Mouse (Mus musculus) hindbrain, embryonic 12.5 days (tissue): ENCODE data around the gene Tal1. TPM values are rescaled to one million over a fixed set of nuclear protein-coding genes. Genes with fewer than 3 reads are reported as not detected.

Experiments used
- ATAC-seq: fragments of 200-750 bp; cut with Nextera tagmentation; 2 replicates; pipeline ENCODE4 v1.8.0; 2017; ENCODE audit warnings: moderate TSS enrichment; ENCODE audit not compliant: low FRiP score
- H3K27ac ChIP-seq: fragments of 300-500 bp; sonication (generic); 2 replicates; pipeline ENCODE4 v1.5.1; 2016; ENCODE audit warnings: mild to moderate bottlenecking
- H3K27me3 ChIP-seq: fragments of 300-500 bp; sonication (generic); 2 replicates; pipeline ENCODE4 v1.6.1; 2016; ENCODE audit warnings: mild to moderate bottlenecking
- H3K36me3 ChIP-seq: fragments of 300-500 bp; sonication (generic); 2 replicates; pipeline ENCODE4 v1.6.1; 2016; ENCODE audit warnings: mild to moderate bottlenecking
- H3K4me1 ChIP-seq: fragments of 300-500 bp; sonication (generic); 2 replicates; pipeline ENCODE4 v1.6.1; 2016
- H3K4me2 ChIP-seq: fragments of 300-500 bp; sonication (generic); replicated peaks from 2 replicates; pipeline ENCODE4 v1.6.1; 2016; ENCODE audit warnings: mild to moderate bottlenecking
- H3K4me3 ChIP-seq: fragments of 300-500 bp; sonication (generic); 2 replicates; pipeline ENCODE4 v1.5.1; 2016; ENCODE audit warnings: mild to moderate bottlenecking
- H3K9ac ChIP-seq: fragments of 300-500 bp; sonication (generic); 2 replicates; pipeline ENCODE4 v1.6.1; 2016; ENCODE audit warnings: mild to moderate bottlenecking, moderate library complexity
- H3K9me3 ChIP-seq: fragments of 300-500 bp; sonication (generic); replicated peaks from 2 replicates; pipeline ENCODE4 v1.6.1; 2016; ENCODE audit warnings: mild to moderate bottlenecking
- WGBS: fragments of 180-500 bp; shearing (Covaris S2); methylation state at CpG from one replicate; pipeline ENCODE4 v1.1.7; 2016; 5-methylcytosine and 5-hydroxymethylcytosine counted together
- polyA plus RNA-seq: library from polyadenylated mRNA; unstranded; fragments of >200 nt; fragmentation: Nextera tagmentation; extraction: Ambion mirVana; gene quantifications from 2 replicates; pipeline ENCODE4 v1.2.1, GENCODE M21; 2016

Gene Tal1
- polyA plus RNA-seq, 1 experiment from 2014 or later: 6.0 TPM

- 54% methylated on average over 3 of the region's 3 CpGs for WGBS
- ATAC-seq: no peak
- Histone ChIP-seq H3K9me3 (no peaks in the 10 kb centered on the region), H3K27ac (no peak overlapping the region), H3K36me3 (no peaks in the 10 kb centered on the region), H3K27me3 (peaks cover 10% of the 10 kb centered on the region; the same call in 1 of the 2 replicates), H3K9ac (no peak overlapping the region), H3K4me2 (no peak overlapping the region), H3K4me1 (peaks cover 20% of the 10 kb centered on the region), H3K4me3 (no peak overlapping the region)
Measured at GRCm38 (mm10) chr4:115075204-115075915, 19.1 kb downstream of the Tal1 start.

DNA sequence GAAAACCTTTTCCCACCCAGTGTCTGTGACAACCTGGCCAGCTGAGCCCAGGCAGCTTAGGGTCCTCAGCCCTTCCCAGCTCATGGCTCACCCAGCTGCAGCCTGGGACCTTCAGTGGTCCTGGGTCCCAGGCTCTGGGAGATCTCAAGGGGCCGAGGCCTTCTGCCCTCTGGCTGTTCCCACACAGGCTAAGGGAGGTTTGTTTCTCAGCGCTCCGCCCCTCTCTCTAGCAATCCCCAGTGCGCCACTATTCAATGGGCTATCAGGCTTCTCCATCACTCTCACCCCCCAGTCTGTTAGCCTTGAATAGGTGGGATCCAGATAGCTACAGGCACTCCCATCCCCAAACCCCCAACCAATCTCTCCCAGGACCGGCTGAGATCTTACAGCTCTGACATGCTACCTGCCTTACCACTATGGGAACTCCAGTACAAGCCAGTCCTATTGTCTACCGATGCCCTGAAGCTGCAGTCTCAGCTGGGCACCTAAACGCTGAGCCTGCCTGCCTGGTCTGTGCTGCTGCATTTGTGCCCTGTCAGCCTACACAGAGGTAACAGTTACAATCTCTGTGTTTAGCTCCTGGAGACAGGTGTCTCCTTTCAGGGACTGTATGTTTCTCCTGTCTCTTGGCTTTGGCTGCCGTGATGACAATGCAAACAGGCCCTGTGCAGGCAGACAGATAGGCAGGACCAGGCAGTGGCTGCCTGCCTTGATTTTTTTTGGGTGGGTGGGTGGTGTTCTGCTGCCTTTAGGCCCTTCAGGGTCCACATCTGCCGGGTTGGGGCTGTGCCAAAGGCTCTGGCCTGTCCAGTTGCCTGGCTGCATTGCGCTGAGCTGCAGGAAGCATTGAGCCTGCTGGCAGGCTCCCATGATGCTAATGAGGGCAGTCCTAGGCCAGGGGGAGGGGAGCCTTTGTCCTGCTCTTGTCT, 22.9 kb downstream of the Tal1 start:
- ATAC-seq: peak; percentile 93
- peaks cover 26% of the 10 kb centered on the region; the same call in 1 of the 2 replicates for H3K27me3 ChIP-seq
- no peaks in the 10 kb centered on the region for H3K9me3 ChIP-seq
- H3K4me1 ChIP-seq: peaks cover 20% of the 10 kb centered on the region
- H3K27ac ChIP-seq: peak overlapping the region; percentile 80
- H3K4me3 ChIP-seq: no peak overlapping the region
- no peak overlapping the region; the same call in 1 of the 2 replicates for H3K4me2 ChIP-seq
- no peaks in the 10 kb centered on the region for H3K36me3 ChIP-seq
- WGBS: 16% methylated on average over 10 of the region's 10 CpGs
- H3K9ac ChIP-seq: peak overlapping the region; percentile 40; the same call in 1 of the 2 replicates

DNA sequence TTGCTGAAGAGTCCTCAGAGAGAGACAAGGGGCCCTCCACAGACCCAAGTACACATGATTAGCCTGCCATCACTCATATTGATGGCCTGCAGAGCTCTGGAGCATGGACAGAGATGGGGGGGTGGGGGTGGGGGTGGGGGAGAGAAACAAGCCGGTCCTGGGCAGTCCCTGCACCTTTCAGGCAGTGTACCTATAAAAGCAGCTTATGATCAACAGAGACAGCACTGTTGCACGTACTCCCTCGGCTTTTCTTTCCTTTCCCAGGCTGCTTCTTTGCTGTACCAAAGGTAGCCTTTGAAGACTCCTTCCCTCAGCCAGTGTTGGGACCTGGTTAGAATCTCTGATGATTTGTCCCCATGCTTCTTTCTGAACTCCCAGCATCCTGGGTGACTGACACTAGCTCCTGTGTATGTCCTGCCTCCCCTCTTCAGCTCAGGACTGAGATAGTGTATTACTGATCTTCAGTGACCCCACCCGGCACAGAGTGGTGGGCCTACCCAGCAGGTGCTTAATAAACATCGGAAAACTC, 23.7 kb downstream of the Tal1 start:
- no peak overlapping the region for H3K4me3 ChIP-seq
- no peak overlapping the region for H3K9ac ChIP-seq
- no peaks in the 10 kb centered on the region for H3K9me3 ChIP-seq
- ATAC-seq: peak; percentile 15
- no peaks in the 10 kb centered on the region for H3K36me3 ChIP-seq
- WGBS: 5% methylated on average over 5 of the region's 5 CpGs
- no peak overlapping the region for H3K27ac ChIP-seq
- peaks cover 28% of the 10 kb centered on the region; the same call in 1 of the 2 replicates for H3K27me3 ChIP-seq
- H3K4me1 ChIP-seq: peaks cover 20% of the 10 kb centered on the region
- H3K4me2 ChIP-seq: 0 out of 2 replicates have a peak overlapping the region, but pooled peaks have one; percentile 2

DNA sequence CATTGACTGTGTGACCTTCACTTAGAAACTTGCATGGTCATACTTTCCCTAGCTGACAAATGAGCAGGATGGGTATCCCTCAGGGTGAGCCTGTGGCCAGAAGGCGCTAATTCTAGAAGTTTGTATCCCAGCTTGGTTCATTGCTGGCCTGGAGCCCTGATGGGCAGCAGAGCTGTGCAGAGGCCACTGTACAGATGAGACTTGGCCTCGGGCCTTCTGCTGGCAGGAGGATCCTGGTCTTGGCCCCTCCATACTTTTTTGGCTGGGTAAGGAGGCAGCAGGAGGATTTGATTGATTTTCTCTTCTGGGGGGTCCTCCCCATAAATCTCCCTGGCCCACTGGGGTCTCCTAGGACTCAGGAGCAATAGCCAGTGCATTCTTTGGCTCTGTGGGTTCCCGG, 26.8 kb downstream of the Tal1 start:
- no peak overlapping the region for H3K4me2 ChIP-seq
- 73% methylated on average over 3 of the region's 3 CpGs for WGBS
- no peak overlapping the region for H3K4me3 ChIP-seq
- no peak overlapping the region for H3K27ac ChIP-seq
- peaks cover 20% of the 10 kb centered on the region for H3K4me1 ChIP-seq
- H3K27me3 ChIP-seq: peaks cover 42% of the 10 kb centered on the region
- H3K36me3 ChIP-seq: no peaks in the 10 kb centered on the region
- H3K9ac ChIP-seq: no peak overlapping the region
- no peak for ATAC-seq
- no peaks in the 10 kb centered on the region for H3K9me3 ChIP-seq

DNA sequence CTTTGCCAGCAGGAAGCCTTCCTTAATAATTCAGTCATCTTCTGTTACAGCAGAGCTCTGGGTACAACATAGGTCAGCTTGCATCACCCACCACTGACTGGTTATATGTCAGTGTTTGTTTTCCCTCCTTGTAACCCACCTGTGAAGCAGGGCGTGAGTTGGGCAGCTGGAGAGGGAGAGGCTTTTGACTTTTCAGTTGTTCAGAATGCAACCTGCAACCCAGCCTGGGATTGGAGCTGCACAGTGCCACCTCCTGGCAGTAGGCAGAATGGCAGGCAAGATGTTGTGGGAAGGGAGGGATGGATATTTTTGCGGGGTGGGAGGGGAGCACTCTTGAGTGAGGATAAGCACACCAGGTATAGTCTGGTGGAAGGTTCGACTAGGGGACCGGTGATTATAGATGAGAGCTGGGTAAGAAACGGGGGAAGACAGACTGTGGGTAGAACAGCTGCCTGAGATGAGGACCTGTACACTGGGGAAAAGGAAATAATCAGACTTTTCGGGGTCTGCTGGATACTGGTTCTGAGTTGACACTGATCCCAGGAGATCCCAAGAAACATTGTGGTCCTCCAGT, 29.4 kb downstream of the Tal1 start:
- H3K4me2 ChIP-seq: no peak overlapping the region
- ATAC-seq: peak; percentile 18; the same call in 1 of the 2 replicates
- no peaks in the 10 kb centered on the region for H3K9me3 ChIP-seq
- WGBS: 21% methylated on average over 6 of the region's 6 CpGs
- H3K9ac ChIP-seq: no peak overlapping the region
- no peaks in the 10 kb centered on the region for H3K4me1 ChIP-seq
- H3K27ac ChIP-seq: no peak overlapping the region
- H3K36me3 ChIP-seq: no peaks in the 10 kb centered on the region
- H3K27me3 ChIP-seq: peaks cover 60% of the 10 kb centered on the region
- no peak overlapping the region for H3K4me3 ChIP-seq

DNA sequence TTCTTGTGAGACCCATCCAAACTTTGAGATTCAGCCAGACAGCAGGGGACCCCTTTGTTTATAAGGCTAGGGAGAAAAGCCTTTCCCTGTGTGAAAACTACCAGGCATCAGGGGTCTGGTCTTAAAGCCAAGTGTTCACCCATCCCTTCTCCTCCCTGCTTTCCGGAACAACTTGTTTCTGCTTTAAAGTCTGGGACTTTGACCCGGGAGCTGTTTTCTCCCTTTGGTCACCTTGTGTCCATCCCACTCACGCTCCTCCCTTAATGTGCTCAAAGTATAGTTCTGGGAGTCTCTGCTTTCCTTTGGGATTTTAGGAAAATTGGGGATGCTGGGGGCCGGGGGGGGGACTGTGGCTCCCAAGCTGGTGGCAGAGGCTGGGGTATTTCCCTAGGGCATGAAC, 30.0 kb downstream of the Tal1 start:
- 70% methylated on average over 4 of the region's 4 CpGs for WGBS
- H3K4me2 ChIP-seq: no peak overlapping the region
- no peaks in the 10 kb centered on the region for H3K4me1 ChIP-seq
- H3K36me3 ChIP-seq: no peaks in the 10 kb centered on the region
- peaks cover 66% of the 10 kb centered on the region for H3K27me3 ChIP-seq
- no peak overlapping the region for H3K9ac ChIP-seq
- no peak overlapping the region for H3K4me3 ChIP-seq
- no peaks in the 10 kb centered on the region for H3K9me3 ChIP-seq
- ATAC-seq: no peak
- H3K27ac ChIP-seq: no peak overlapping the region

GRCm38 (mm10) chr4:115086763-115087415, 30.7 kb downstream of the Tal1 start:
- WGBS: 56% methylated on average over 3 of the region's 3 CpGs
- H3K27me3 ChIP-seq: peaks cover 64% of the 10 kb centered on the region
- no peaks in the 10 kb centered on the region for H3K4me1 ChIP-seq
- H3K36me3 ChIP-seq: no peaks in the 10 kb centered on the region
- H3K9ac ChIP-seq: no peak overlapping the region
- H3K9me3 ChIP-seq: no peaks in the 10 kb centered on the region
- no peak overlapping the region for H3K4me2 ChIP-seq
- H3K4me3 ChIP-seq: no peak overlapping the region
- no peak for ATAC-seq
- no peak overlapping the region for H3K27ac ChIP-seq

DNA sequence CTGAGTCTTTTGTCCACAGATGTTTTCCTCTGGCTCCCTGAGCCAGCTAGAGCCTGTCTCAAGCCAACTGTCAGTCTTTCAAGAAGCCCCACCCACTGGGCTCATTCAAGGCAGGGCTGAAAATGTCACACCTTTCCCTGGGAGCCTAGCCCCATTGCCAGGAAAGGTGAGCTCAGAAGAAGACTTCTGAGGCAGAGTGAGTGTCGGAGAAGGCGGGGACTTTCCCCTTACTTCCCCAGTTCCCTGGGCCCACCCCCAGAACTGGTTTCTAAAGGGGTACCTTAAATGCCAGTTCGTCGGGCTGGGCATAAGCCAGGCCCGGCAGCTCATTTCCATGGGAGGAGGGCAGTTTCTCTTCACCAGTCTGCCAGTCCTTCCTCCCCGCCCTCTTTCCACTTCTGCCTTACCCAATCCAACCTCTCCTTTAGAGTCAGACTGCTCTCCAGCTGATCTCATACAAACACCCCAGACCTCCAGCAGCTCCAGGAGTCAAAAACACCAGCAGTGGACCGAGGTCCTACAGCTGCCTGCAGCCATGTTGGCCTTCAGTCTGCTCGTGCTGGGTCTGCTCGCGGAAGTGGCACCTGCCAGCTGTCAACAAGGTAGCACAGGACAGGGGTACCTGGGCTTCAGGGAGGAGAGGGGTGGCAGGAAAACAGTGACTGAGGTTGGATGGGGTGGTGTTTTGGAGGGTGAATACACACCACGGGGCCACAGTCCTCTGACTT, 32.5 kb downstream of the Tal1 start, which contains the start of gene Pdzk1ip1:
Pdzk1ip1 (plus strand) TSS at position 98 of the 728 bp plus-strand sequence.
- Histone ChIP-seq H3K9ac (no peak within 1 kb of the TSS), H3K27me3 (peaks cover 60% of the 10 kb centered on the region), H3K4me3 (no peak within 1 kb of the TSS), H3K27ac (no peak within 1 kb of the TSS), H3K4me2 (no peak within 1 kb of the TSS), H3K9me3 (no peaks in the 10 kb centered on the region), H3K4me1 (no peaks in the 10 kb centered on the region), H3K36me3 (no peaks in the 10 kb centered on the region)
- no peak for ATAC-seq
- 25% methylated on average over 11 of the region's 11 CpGs for WGBS

DNA sequence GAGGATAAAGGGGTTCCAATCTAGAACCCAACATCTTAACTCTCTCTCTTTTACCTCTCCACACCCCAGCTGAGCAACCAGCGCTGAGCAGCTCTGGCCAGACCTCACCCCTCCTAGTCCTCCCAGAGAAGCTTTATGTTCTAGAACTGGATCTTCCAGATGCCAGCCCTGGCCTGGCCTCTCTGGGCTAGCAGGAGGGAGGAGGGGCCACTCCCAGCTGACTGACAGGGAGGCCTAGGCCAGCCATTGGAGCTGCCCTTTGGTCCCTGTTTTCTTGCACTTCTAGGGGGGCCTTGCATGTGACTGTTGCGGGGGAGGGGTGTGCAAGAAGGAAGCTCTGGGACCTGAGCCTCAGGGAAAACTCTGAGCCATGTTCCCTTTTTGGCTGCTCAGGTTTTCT, 34.4 kb downstream of the Tal1 start:
- H3K4me3 ChIP-seq: no peak overlapping the region
- no peak overlapping the region for H3K27ac ChIP-seq
- H3K36me3 ChIP-seq: no peaks in the 10 kb centered on the region
- H3K4me1 ChIP-seq: peaks cover under 1% of the 10 kb centered on the region; the same call in 1 of the 2 replicates
- H3K9me3 ChIP-seq: no peaks in the 10 kb centered on the region
- H3K9ac ChIP-seq: no peak overlapping the region
- 65% methylated on average over 2 of the region's 2 CpGs for WGBS
- no peak for ATAC-seq
- peaks cover 70% of the 10 kb centered on the region for H3K27me3 ChIP-seq
- no peak overlapping the region for H3K4me2 ChIP-seq

DNA sequence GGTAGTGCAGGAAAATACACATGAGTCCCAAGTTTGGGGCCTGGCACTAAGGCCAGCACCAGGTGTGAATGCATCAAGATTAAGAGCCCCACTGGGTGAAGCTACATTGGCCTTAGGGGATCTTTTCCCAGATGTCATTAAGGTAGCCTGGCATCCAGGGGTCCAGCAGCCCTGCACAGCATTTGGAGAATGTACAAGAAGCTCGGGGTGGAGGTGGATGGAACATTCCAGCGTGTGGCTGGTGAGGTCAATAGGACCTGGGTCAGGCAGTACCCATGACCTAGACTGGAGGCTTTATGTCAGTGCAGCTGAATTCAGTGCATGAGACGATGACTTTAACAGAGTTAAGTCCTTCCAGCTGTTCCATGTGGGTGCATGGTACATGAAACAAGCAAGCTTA, 35.6 kb downstream of the Tal1 start:
- Histone ChIP-seq H3K4me2 (no peak overlapping the region), H3K27ac (no peak overlapping the region), H3K9me3 (no peaks in the 10 kb centered on the region), H3K4me3 (no peak overlapping the region), H3K4me1 (peaks cover 12% of the 10 kb centered on the region), H3K9ac (no peak overlapping the region), H3K36me3 (no peaks in the 10 kb centered on the region), H3K27me3 (peaks cover 76% of the 10 kb centered on the region)
- 83% methylated on average over 3 of the region's 3 CpGs for WGBS
- ATAC-seq: no peak

GRCm38 (mm10) chr4:115093331-115093864, 37.2 kb downstream of the Tal1 start:
- 61% methylated on average over 4 of the region's 4 CpGs for WGBS
- Histone ChIP-seq H3K4me3 (no peak overlapping the region), H3K4me2 (no peak overlapping the region), H3K27ac (no peak overlapping the region), H3K9ac (no peak overlapping the region), H3K4me1 (peaks cover 15% of the 10 kb centered on the region), H3K9me3 (no peaks in the 10 kb centered on the region), H3K36me3 (no peaks in the 10 kb centered on the region), H3K27me3 (peaks cover 64% of the 10 kb centered on the region)
- no peak for ATAC-seq
